Mouse (Mus musculus): Measurements from ENCODE around the gene Zfp667. TPM values are rescaled to one million over a fixed set of nuclear protein-coding genes. Genes with fewer than 3 reads are reported as not detected.
"Not testable (repeated sequence)": the region's sequence is repeated elsewhere in the genome, so short reads cannot be mapped to it uniquely, and the experiment has no call there.

Gene Zfp667
- polyA plus RNA-seq, 1 experiment from 2014 or later, result 15.5 TPM

GRCm38 (mm10) chr7:6265695-6266094 lies 20.7 kb upstream of the Zfp667 start:
- 65% methylated on average over 8 of the region's 8 CpGs for WGBS
- no peaks in the 10 kb centered on the region for H3K4me1 ChIP-seq
- no peak overlapping the region for H3K27ac ChIP-seq
- ATAC-seq (ENCODE audit: low FRiP score), result no peak
- no peak overlapping the region for H3K9ac ChIP-seq
- H3K9me3 ChIP-seq (replicated peaks), result no peaks in the 10 kb centered on the region
- H3K36me3 ChIP-seq, result no peaks in the 10 kb centered on the region
- no peak overlapping the region for H3K4me2 ChIP-seq (replicated peaks)
- H3K27me3 ChIP-seq, result no peaks in the 10 kb centered on the region
- no peak overlapping the region for H3K4me3 ChIP-seq

DNA sequence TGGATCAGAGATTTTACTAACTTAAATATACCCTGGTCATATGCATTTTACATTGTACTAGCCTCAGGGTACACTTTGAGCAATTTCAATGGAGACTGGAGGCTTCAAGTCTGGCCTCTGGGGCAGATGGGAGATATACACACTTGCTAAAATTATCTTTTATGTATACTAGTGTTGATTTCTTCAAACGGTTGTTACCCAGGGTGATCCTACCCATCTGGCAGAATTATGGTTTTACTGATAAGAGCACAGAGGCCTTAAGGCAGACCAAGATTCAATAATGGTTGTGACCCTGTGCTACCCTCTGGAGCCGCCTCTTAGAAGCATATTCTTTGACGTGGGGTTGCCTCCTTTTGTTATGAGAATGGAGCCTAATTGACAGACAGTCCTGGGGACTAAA lies 8.5 kb upstream of the Zfp667 start:
- H3K36me3 ChIP-seq, result no peaks in the 10 kb centered on the region
- no peak for ATAC-seq (ENCODE audit: low FRiP score)

DNA sequence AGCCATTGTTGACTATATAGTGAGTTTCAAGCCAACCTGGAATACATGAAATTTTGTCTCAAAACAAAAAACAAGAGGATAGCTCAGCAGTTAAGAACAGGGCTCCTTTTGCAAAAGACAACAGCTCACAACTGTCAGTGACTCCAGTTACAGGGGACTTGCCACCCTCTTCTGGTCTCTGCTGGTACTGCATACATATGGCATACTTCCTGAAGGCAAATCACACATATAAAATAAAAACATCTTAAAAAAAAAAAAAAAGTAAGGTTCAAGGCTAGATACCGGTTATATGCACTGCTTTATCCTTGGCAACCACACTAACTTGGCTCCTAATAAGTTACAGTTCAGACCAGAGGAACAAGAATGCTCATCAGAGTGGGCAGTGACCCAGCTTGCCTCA lies 3.6 kb upstream of the Zfp667 start:
- no peaks in the 10 kb centered on the region for H3K27me3 ChIP-seq
- H3K27ac ChIP-seq, result no peak overlapping the region
- WGBS, result 0% methylated on average over 1 of the region's 1 CpGs
- H3K36me3 ChIP-seq, result no peaks in the 10 kb centered on the region
- peak overlapping the region; percentile 68 for H3K9ac ChIP-seq
- peak overlapping the region; percentile 49 for H3K4me3 ChIP-seq
- H3K4me1 ChIP-seq, result peaks cover 13% of the 10 kb centered on the region
- H3K9me3 ChIP-seq (replicated peaks), result no peaks in the 10 kb centered on the region
- ATAC-seq (ENCODE audit: low FRiP score), result no peak
- peak overlapping the region; percentile 56 for H3K4me2 ChIP-seq (replicated peaks)

More for the DNA sequence above, 8.5 kb upstream of the Zfp667 start:
- Histone ChIP-seq H3K27ac (no peak overlapping the region), H3K9me3 (replicated peaks) (no peaks in the 10 kb centered on the region), H3K27me3 (no peaks in the 10 kb centered on the region), H3K9ac (no peak overlapping the region), H3K4me2 (replicated peaks) (no peak overlapping the region), H3K4me1 (no peaks in the 10 kb centered on the region), H3K4me3 (no peak overlapping the region)
- WGBS, result 58% methylated on average over 3 of the region's 3 CpGs

GRCm38 (mm10) chr7:6283451-6284075 lies 2.8 kb upstream of the Zfp667 start:
- H3K9me3 ChIP-seq (replicated peaks), result no peaks in the 10 kb centered on the region
- peak overlapping the region; percentile 68 for H3K9ac ChIP-seq
- H3K4me1 ChIP-seq, result peaks cover 21% of the 10 kb centered on the region
- no peaks in the 10 kb centered on the region for H3K36me3 ChIP-seq
- H3K4me2 ChIP-seq (replicated peaks), result peak overlapping the region; percentile 56
- under 1% methylated on average over 23 of the region's 23 CpGs for WGBS
- peak; percentile 68 for ATAC-seq (ENCODE audit: low FRiP score)
- H3K27ac ChIP-seq, result peak overlapping the region; percentile 86
- peak overlapping the region; percentile 49 for H3K4me3 ChIP-seq
- no peaks in the 10 kb centered on the region for H3K27me3 ChIP-seq

DNA sequence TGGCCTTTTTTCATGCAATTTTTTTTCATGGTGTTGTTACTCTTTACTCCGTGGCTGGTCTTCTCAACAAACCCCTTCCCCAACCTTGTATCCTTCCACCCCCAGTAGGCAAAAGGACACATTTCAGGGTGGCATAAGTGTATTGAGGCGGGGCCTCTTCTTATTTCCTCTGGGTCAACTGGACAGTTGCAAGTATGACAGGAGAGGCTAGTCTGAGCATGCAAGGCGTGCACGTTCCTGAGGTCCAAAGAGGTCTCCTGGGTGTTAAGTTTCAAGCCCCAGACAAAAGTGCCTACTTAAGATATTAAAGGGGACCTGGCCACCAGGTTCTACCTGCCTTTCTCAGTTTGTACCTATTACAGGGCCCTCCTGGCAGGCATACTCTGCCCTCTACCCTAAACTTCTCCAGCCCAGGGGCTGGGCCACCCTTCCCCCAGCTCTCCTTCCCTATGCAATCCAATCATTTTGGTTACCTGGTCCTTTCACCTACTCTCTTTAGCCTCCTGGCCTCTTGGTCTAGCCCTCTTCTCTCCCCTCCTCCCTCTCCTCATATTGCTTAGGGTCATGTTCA lies 1.9 kb upstream of the Zfp667 start:
- Histone ChIP-seq H3K27me3 (no peaks in the 10 kb centered on the region), H3K4me1 (peaks cover 25% of the 10 kb centered on the region), H3K4me3 (no peak overlapping the region), H3K9ac (no peak overlapping the region), H3K9me3 (replicated peaks) (no peaks in the 10 kb centered on the region), H3K27ac (no peak overlapping the region), H3K36me3 (no peaks in the 10 kb centered on the region), H3K4me2 (replicated peaks) (no peak overlapping the region)
- WGBS, result 87% methylated on average over 4 of the region's 4 CpGs
- no peak for ATAC-seq (ENCODE audit: low FRiP score)

DNA sequence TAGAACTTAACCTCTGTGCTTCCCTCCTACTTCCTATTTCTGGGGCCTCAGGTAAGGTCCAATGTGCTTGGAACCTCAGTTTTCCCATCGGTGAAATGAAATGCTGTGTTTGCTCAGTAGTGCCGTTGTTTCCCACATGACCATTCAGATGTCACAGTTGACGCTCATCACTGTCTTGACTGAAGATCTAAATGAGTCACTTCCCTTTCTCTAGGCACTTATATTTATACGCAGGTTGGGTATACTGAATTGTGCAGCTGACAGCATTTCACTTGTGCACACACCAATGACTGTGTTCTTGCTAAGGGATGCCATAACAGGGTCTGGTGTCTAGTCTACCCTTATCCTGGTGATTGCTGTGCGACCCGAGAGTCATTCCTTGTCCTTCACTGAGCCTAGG lies 1.0 kb upstream of the Zfp667 start:
- H3K4me1 ChIP-seq, result peaks cover 25% of the 10 kb centered on the region
- ATAC-seq (ENCODE audit: low FRiP score), result no peak
- peak overlapping the region; percentile 51; the same call in 1 of the 2 replicates for H3K4me3 ChIP-seq
- H3K27ac ChIP-seq, result peak overlapping the region; percentile 84; the same call in 1 of the 2 replicates
- H3K36me3 ChIP-seq, result peaks cover 1% of the 10 kb centered on the region; the same call in 1 of the 2 replicates
- no peak overlapping the region for H3K9ac ChIP-seq
- no peaks in the 10 kb centered on the region for H3K27me3 ChIP-seq
- peak overlapping the region; percentile 75 for H3K4me2 ChIP-seq (replicated peaks)
- WGBS, result 87% methylated on average over 6 of the region's 6 CpGs
- H3K9me3 ChIP-seq (replicated peaks), result no peaks in the 10 kb centered on the region

- ATAC-seq (ENCODE audit: low FRiP score), result peak; percentile 42
Observed at GRCm38 (mm10) chr7:6286921-6287531, 647 bp downstream of the Zfp667 start.

GRCm38 (mm10) chr7:6291121-6291520 lies 4.7 kb downstream of the Zfp667 start:
- 92% methylated on average over 5 of the region's 6 CpGs for WGBS
- H3K4me3 ChIP-seq; H3K27ac ChIP-seq; H3K4me2 ChIP-seq (replicated peaks); ATAC-seq (ENCODE audit: low FRiP score); H3K27me3 ChIP-seq; H3K9me3 ChIP-seq (replicated peaks); H3K9ac ChIP-seq: not testable (repeated sequence)
- Histone ChIP-seq H3K4me1 (peaks cover 21% of the 10 kb centered on the region), H3K36me3 (peaks cover 36% of the 10 kb centered on the region)

More at GRCm38 (mm10) chr7:6286921-6287531, 647 bp downstream of the Zfp667 start:
- no peaks in the 10 kb centered on the region for H3K27me3 ChIP-seq
- peak overlapping the region; percentile 51 for H3K4me3 ChIP-seq
- H3K4me2 ChIP-seq (replicated peaks), result peak overlapping the region; percentile 75
- peak overlapping the region; percentile 84 for H3K27ac ChIP-seq
- H3K9me3 ChIP-seq (replicated peaks), result no peaks in the 10 kb centered on the region
- peaks cover 25% of the 10 kb centered on the region for H3K4me1 ChIP-seq
- H3K9ac ChIP-seq, result peak overlapping the region; percentile 67
- peaks cover 6% of the 10 kb centered on the region; the same call in 1 of the 2 replicates for H3K36me3 ChIP-seq
- WGBS, result 19% methylated on average over 15 of the region's 15 CpGs

- H3K4me1 ChIP-seq; ATAC-seq (ENCODE audit: low FRiP score); H3K4me2 ChIP-seq (replicated peaks); H3K9ac ChIP-seq; H3K9me3 ChIP-seq (replicated peaks); H3K4me3 ChIP-seq; H3K27ac ChIP-seq; H3K27me3 ChIP-seq: not testable (repeated sequence)
- 79% methylated on average over 11 of the region's 11 CpGs for WGBS
- H3K36me3 ChIP-seq, result peaks cover 60% of the 10 kb centered on the region
Observed at GRCm38 (mm10) chr7:6300796-6301195, 14.4 kb downstream of the Zfp667 start.

- no peaks in the 10 kb centered on the region for H3K27me3 ChIP-seq
- H3K27ac ChIP-seq, result peak overlapping the region; percentile 86
- peak; percentile 86 for ATAC-seq (ENCODE audit: low FRiP score)
- peak overlapping the region; percentile 54 for H3K4me3 ChIP-seq
- H3K4me2 ChIP-seq (replicated peaks), result peak overlapping the region; percentile 64
- peak overlapping the region; percentile 72 for H3K9ac ChIP-seq
- H3K4me1 ChIP-seq, result peaks cover 11% of the 10 kb centered on the region; the same call in 1 of the 2 replicates
- H3K9me3 ChIP-seq (replicated peaks), result no peaks in the 10 kb centered on the region
- 19% methylated on average over 23 of the region's 23 CpGs for WGBS
- H3K36me3 ChIP-seq, result peaks cover 14% of the 10 kb centered on the region
Observed at GRCm38 (mm10) chr7:6330458-6331232, 44.3 kb downstream of the Zfp667 start.

- Histone ChIP-seq H3K27ac (peak within 1 kb of the TSS; percentile 86), H3K4me3 (peak within 1 kb of the TSS; percentile 54), H3K4me1 (peaks cover 11% of the 10 kb centered on the region; the same call in 1 of the 2 replicates), H3K9me3 (replicated peaks) (no peaks in the 10 kb centered on the region), H3K36me3 (peaks cover 8% of the 10 kb centered on the region; the same call in 1 of the 2 replicates), H3K4me2 (replicated peaks) (peak within 1 kb of the TSS; percentile 64), H3K9ac (peak within 1 kb of the TSS; percentile 72), H3K27me3 (no peaks in the 10 kb centered on the region)
- peak; percentile 94 for ATAC-seq (ENCODE audit: low FRiP score)
- WGBS, result 4% methylated on average over 31 of the region's 31 CpGs
Observed at GRCm38 (mm10) chr7:6331233-6331956, 45.0 kb downstream of the Zfp667 start, which contains the start of gene Zfp583. Gene Zfp583 (minus strand): TSS chr7:6331285.

Data from hindbrain, embryonic 12.5 days (tissue).